Mouse (Mus musculus): Measurements from ENCODE around the gene Tmcc2. TPM values are rescaled to one million over a fixed set of nuclear protein-coding genes. Genes with fewer than 3 reads are reported as not detected.
"Not testable (repeated sequence)": the region's sequence is repeated elsewhere in the genome, so short reads cannot be mapped to it uniquely, and the experiment has no call there.

The Tmcc2 gene
- polyA plus RNA-seq, 1 experiment from 2014 or later: 18.7 TPM

GRCm38 (mm10) chr1:132361959-132362358, 29.1 kb downstream of the Tmcc2 start:
- H3K27me3 ChIP-seq (ENCODE audit: insufficient read depth, poor library complexity, severe bottlenecking): no peaks in the 10 kb centered on the region
- WGBS: 87% methylated on average over 6 of the region's 6 CpGs
- no peak overlapping the region for H3K27ac ChIP-seq
- no peak for DNase-seq (ENCODE audit: low spot score)
- H3K9me3 ChIP-seq: no peaks in the 10 kb centered on the region
- H3K4me1 ChIP-seq (replicated peaks): peaks cover 17% of the 10 kb centered on the region
- peaks cover 88% of the 10 kb centered on the region for H3K36me3 ChIP-seq
- no peak overlapping the region for H3K4me3 ChIP-seq

- Histone ChIP-seq H3K4me1 (replicated peaks) (peaks cover 24% of the 10 kb centered on the region), H3K4me3 (no peak overlapping the region), H3K36me3 (peaks cover 58% of the 10 kb centered on the region), H3K9me3 (no peaks in the 10 kb centered on the region), H3K27me3 (ENCODE audit: insufficient read depth, poor library complexity, severe bottlenecking) (no peaks in the 10 kb centered on the region), H3K27ac (peak overlapping the region; percentile 16; the same call in 1 of the 2 replicates)
- 60% methylated on average over 1 of the region's 1 CpGs for WGBS
- no peak for DNase-seq (ENCODE audit: low spot score)
These were observed 34.2 kb downstream of the Tmcc2 start for GRCm38 (mm10) chr1:132356841-132357240.

- peak overlapping the region; percentile 88 for H3K27ac ChIP-seq
- peak; percentile 91 for DNase-seq (ENCODE audit: low spot score)
- no peak overlapping the region for H3K4me3 ChIP-seq
- peaks cover 3% of the 10 kb centered on the region for H3K9me3 ChIP-seq
- H3K27me3 ChIP-seq (ENCODE audit: insufficient read depth, poor library complexity, severe bottlenecking): no peaks in the 10 kb centered on the region
- H3K4me1 ChIP-seq (replicated peaks): peaks cover 24% of the 10 kb centered on the region
- H3K36me3 ChIP-seq: peaks cover 48% of the 10 kb centered on the region
- 0% methylated on average over 3 of the region's 3 CpGs for WGBS
These were observed 35.2 kb downstream of the Tmcc2 start for GRCm38 (mm10) chr1:132355841-132356242.

- no peak for DNase-seq (ENCODE audit: low spot score)
These were observed 35.9 kb downstream of the Tmcc2 start for GRCm38 (mm10) chr1:132355162-132355601.

GRCm38 (mm10) chr1:132354234-132354633, 36.8 kb downstream of the Tmcc2 start:
- Histone ChIP-seq H3K4me1 (replicated peaks) (peaks cover 24% of the 10 kb centered on the region), H3K27ac (peak overlapping the region; percentile 88), H3K9me3 (peaks cover 5% of the 10 kb centered on the region), H3K4me3 (no peak overlapping the region), H3K36me3 (peaks cover 32% of the 10 kb centered on the region), H3K27me3 (ENCODE audit: insufficient read depth, poor library complexity, severe bottlenecking) (no peaks in the 10 kb centered on the region)
- DNase-seq (ENCODE audit: low spot score): no peak
- WGBS: 77% methylated on average over 9 of the region's 9 CpGs

More at GRCm38 (mm10) chr1:132355162-132355601, 35.9 kb downstream of the Tmcc2 start:
- Histone ChIP-seq H3K27me3 (ENCODE audit: insufficient read depth, poor library complexity, severe bottlenecking) (no peaks in the 10 kb centered on the region), H3K27ac (peak overlapping the region; percentile 88), H3K4me3 (no peak overlapping the region), H3K36me3 (peaks cover 42% of the 10 kb centered on the region), H3K9me3 (peaks cover 5% of the 10 kb centered on the region), H3K4me1 (replicated peaks) (peaks cover 24% of the 10 kb centered on the region)
- 62% methylated on average over 6 of the region's 6 CpGs for WGBS

- 72% methylated on average over 5 of the region's 5 CpGs for WGBS
These were observed 37.7 kb downstream of the Tmcc2 start for GRCm38 (mm10) chr1:132353389-132353788.

GRCm38 (mm10) chr1:132351058-132351457, 40.0 kb downstream of the Tmcc2 start:
- Histone ChIP-seq H3K4me3 (no peak overlapping the region), H3K27ac (no peak overlapping the region), H3K4me1 (replicated peaks) (peaks cover 36% of the 10 kb centered on the region), H3K36me3 (0 out of 2 replicates have a peak, but pooled peaks cover 1% of the 10 kb centered on the region), H3K27me3 (ENCODE audit: insufficient read depth, poor library complexity, severe bottlenecking) (no peaks in the 10 kb centered on the region), H3K9me3 (peaks cover 5% of the 10 kb centered on the region)
- WGBS: 95% methylated on average over 4 of the region's 4 CpGs
- DNase-seq (ENCODE audit: low spot score): no peak

More at GRCm38 (mm10) chr1:132353389-132353788, 37.7 kb downstream of the Tmcc2 start:
- Histone ChIP-seq H3K27ac (peak overlapping the region; percentile 88), H3K36me3 (peaks cover 24% of the 10 kb centered on the region), H3K4me1 (replicated peaks) (peaks cover 24% of the 10 kb centered on the region), H3K9me3 (peaks cover 5% of the 10 kb centered on the region), H3K4me3 (no peak overlapping the region), H3K27me3 (ENCODE audit: insufficient read depth, poor library complexity, severe bottlenecking) (no peaks in the 10 kb centered on the region)
- no peak for DNase-seq (ENCODE audit: low spot score)

GRCm38 (mm10) chr1:132349601-132350000, 41.5 kb downstream of the Tmcc2 start:
- H3K4me3 ChIP-seq; H3K27me3 ChIP-seq (ENCODE audit: insufficient read depth, poor library complexity, severe bottlenecking); DNase-seq (ENCODE audit: low spot score); H3K36me3 ChIP-seq; H3K9me3 ChIP-seq; H3K27ac ChIP-seq: not testable (repeated sequence)
- H3K4me1 ChIP-seq (replicated peaks): peaks cover 25% of the 10 kb centered on the region
- WGBS: 95% methylated on average over 3 of the region's 3 CpGs

GRCm38 (mm10) chr1:132349049-132349448, 42.0 kb downstream of the Tmcc2 start:
- H3K4me3 ChIP-seq; H3K9me3 ChIP-seq; H3K27ac ChIP-seq; H3K36me3 ChIP-seq; H3K27me3 ChIP-seq (ENCODE audit: insufficient read depth, poor library complexity, severe bottlenecking); DNase-seq (ENCODE audit: low spot score): not testable (repeated sequence)
- H3K4me1 ChIP-seq (replicated peaks): peaks cover 19% of the 10 kb centered on the region

GRCm38 (mm10) chr1:132348401-132348800, 42.7 kb downstream of the Tmcc2 start:
- no peaks in the 10 kb centered on the region for H3K27me3 ChIP-seq (ENCODE audit: insufficient read depth, poor library complexity, severe bottlenecking)
- H3K4me1 ChIP-seq (replicated peaks): peaks cover 16% of the 10 kb centered on the region
- H3K9me3 ChIP-seq: peaks cover 5% of the 10 kb centered on the region
- no peaks in the 10 kb centered on the region for H3K36me3 ChIP-seq
- H3K4me3 ChIP-seq: no peak overlapping the region
- WGBS: 89% methylated on average over 5 of the region's 5 CpGs
- DNase-seq (ENCODE audit: low spot score): no peak
- H3K27ac ChIP-seq: peak overlapping the region; percentile 13; the same call in 1 of the 2 replicates

GRCm38 (mm10) chr1:132346951-132347350, 44.1 kb downstream of the Tmcc2 start:
- peaks cover 19% of the 10 kb centered on the region for H3K4me1 ChIP-seq (replicated peaks)
- H3K27me3 ChIP-seq (ENCODE audit: insufficient read depth, poor library complexity, severe bottlenecking): no peaks in the 10 kb centered on the region
- H3K36me3 ChIP-seq: no peaks in the 10 kb centered on the region
- DNase-seq (ENCODE audit: low spot score): no peak
- peaks cover 5% of the 10 kb centered on the region for H3K9me3 ChIP-seq
- H3K27ac ChIP-seq: peak overlapping the region; percentile 68; the same call in 1 of the 2 replicates
- H3K4me3 ChIP-seq: no peak overlapping the region

- 89% methylated on average over 12 of the region's 12 CpGs for WGBS
These were observed 44.8 kb downstream of the Tmcc2 start for GRCm38 (mm10) chr1:132346134-132346851.

GRCm38 (mm10) chr1:132345514-132345913, 45.6 kb downstream of the Tmcc2 start:
- Histone ChIP-seq H3K27ac (peak overlapping the region; percentile 68; the same call in 1 of the 2 replicates), H3K27me3 (ENCODE audit: insufficient read depth, poor library complexity, severe bottlenecking) (no peaks in the 10 kb centered on the region), H3K9me3 (no peaks in the 10 kb centered on the region), H3K36me3 (no peaks in the 10 kb centered on the region), H3K4me1 (replicated peaks) (peaks cover 22% of the 10 kb centered on the region), H3K4me3 (no peak overlapping the region)
- no peak for DNase-seq (ENCODE audit: low spot score)
- WGBS: 85% methylated on average over 4 of the region's 4 CpGs

More at GRCm38 (mm10) chr1:132346134-132346851, 44.8 kb downstream of the Tmcc2 start:
- DNase-seq (ENCODE audit: low spot score): no peak
- no peak overlapping the region for H3K4me3 ChIP-seq
- peaks cover 5% of the 10 kb centered on the region for H3K9me3 ChIP-seq
- H3K4me1 ChIP-seq (replicated peaks): peaks cover 22% of the 10 kb centered on the region
- peak overlapping the region; percentile 68 for H3K27ac ChIP-seq
- H3K36me3 ChIP-seq: no peaks in the 10 kb centered on the region
- no peaks in the 10 kb centered on the region for H3K27me3 ChIP-seq (ENCODE audit: insufficient read depth, poor library complexity, severe bottlenecking)
